Mouse (Mus musculus) lung, postnatal 0 days (tissue): ENCODE results near the gene Aspg. TPM values are rescaled to one million over a fixed set of nuclear protein-coding genes. Genes with fewer than 3 reads are reported as not detected.

Experiments used
- ATAC-seq: fragments of 200-750 bp; cut with Nextera tagmentation; 2 replicates; pipeline ENCODE4 v1.8.0; 2017; ENCODE audit warnings: moderate library complexity
- DNase-seq: peaks from one replicate; pipeline ENCODE4 v3.0.0-alpha.2; 2016; ENCODE audit warnings: low spot score
- H3K27ac ChIP-seq: fragments of 300-500 bp; sonication (generic); 2 replicates; pipeline ENCODE4 v1.5.1; 2014; ENCODE audit warnings: antibody characterized with exemption, mild to moderate bottlenecking, low read length, mixed read lengths
- H3K27me3 ChIP-seq: fragments of 300-500 bp; sonication (generic); replicated peaks from 2 replicates; pipeline ENCODE4 v1.6.1; 2014; ENCODE audit warnings: low read length, mixed read lengths; ENCODE audit not compliant: insufficient read depth
- H3K36me3 ChIP-seq: fragments of 300-500 bp; sonication (generic); 2 replicates; pipeline ENCODE4 v1.6.1; 2014; ENCODE audit warnings: low read length, mixed read lengths; ENCODE audit not compliant: insufficient read depth
- H3K4me1 ChIP-seq: fragments of 300-500 bp; sonication (generic); 2 replicates; pipeline ENCODE4 v1.6.1; 2014; ENCODE audit warnings: antibody characterized with exemption, low read depth, low read length, mixed read lengths; ENCODE audit not compliant: insufficient read depth
- H3K4me2 ChIP-seq: fragments of 300-500 bp; sonication (generic); replicated peaks from 2 replicates; pipeline ENCODE4 v1.6.1; 2014; ENCODE audit warnings: low read depth, mild to moderate bottlenecking, low read length, moderate library complexity, mixed read lengths
- H3K4me3 ChIP-seq: fragments of 300-500 bp; sonication (generic); 2 replicates; pipeline ENCODE4 v1.5.1; 2014; ENCODE audit warnings: low read depth, low read length
- H3K9ac ChIP-seq: fragments of 300-500 bp; sonication (generic); replicated peaks from 2 replicates; pipeline ENCODE4 v1.6.1; 2014; ENCODE audit warnings: low read depth, mild to moderate bottlenecking
- H3K9me3 ChIP-seq: fragments of 300-500 bp; sonication (generic); 2 replicates; pipeline ENCODE4 v1.6.1; 2016; ENCODE audit warnings: low read length, mixed read lengths
- CTCF ChIP-seq: IDR thresholded peaks from 2 replicates; pipeline ENCODE4 v1.5.1; 2016; ENCODE audit warnings: antibody characterized with exemption, mild to moderate bottlenecking
- EP300 ChIP-seq: IDR thresholded peaks from 2 replicates; pipeline ENCODE4 v1.6.1; 2016; ENCODE audit warnings: antibody characterized with exemption, mild to moderate bottlenecking, control low read depth
- WGBS: fragments of 180-500 bp; shearing (Covaris S2); extraction: QIAGEN DNeasy Blood & Tissue Kit; methylation state at CpG from one replicate; pipeline ENCODE4 v1.1.7; 2014; 5-methylcytosine and 5-hydroxymethylcytosine counted together
- polyA plus RNA-seq: library from polyadenylated mRNA; unstranded; fragments of >200 nt; fragmentation: Nextera tagmentation; extraction: Ambion mirVana; gene quantifications from 2 replicates; pipeline ENCODE4 v1.2.1, GENCODE M21; 2015

Gene Aspg
- polyA plus RNA-seq, 1 experiment from 2014 or later: 2.5 TPM

DNA sequence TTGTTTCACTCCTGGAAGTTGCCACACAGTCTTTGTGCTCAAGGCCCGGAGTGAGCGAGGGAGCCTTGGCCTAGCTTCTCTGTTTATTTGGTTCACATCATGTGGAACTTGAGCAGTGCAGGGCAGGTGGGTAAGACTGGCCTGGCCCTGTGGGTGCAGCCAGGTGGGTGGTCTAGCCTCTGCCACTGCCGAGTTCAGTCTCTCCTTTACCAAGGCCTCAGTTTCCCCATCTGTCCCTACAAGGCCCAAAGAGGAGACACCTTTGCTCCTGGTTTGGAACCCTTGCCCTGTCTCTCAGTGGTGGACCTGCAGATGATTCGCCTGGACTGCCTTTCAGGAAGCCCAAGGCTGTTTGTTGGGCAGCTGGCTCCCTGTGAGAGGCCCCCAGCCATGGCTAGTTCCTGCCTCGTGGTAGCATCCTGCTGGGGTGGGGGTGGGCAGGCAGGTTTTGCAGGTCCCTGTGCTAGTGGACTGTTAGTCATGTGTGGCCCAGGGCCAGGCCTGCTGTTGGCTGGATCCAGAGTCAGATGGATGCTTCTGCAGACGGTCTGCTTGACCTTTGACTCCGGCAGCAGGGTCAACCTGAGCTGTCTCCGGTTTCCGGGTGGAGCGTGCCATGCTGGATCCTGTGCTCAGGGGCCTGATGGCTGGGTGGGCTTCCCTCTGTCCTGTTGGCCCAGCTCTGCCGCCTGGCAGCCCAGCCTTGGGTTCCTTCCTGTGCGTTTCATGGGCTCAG is 44.9 kb downstream of the Aspg start:
- Histone ChIP-seq H3K4me1 (peaks cover 10% of the 10 kb centered on the region), H3K27ac (peak overlapping the region; percentile 72), H3K36me3 (no peaks in the 10 kb centered on the region), H3K9me3 (no peaks in the 10 kb centered on the region), H3K9ac (no peak overlapping the region), H3K4me3 (no peak overlapping the region), H3K27me3 (no peaks in the 10 kb centered on the region; the same call in 1 of the 2 replicates), H3K4me2 (no peak overlapping the region)
- WGBS: 31% methylated on average over 11 of the region's 12 CpGs
- TF ChIP-seq CTCF (no peak), EP300 (no peak)
- ATAC-seq: no peak
- DNase-seq: peak; percentile 45

- no peaks in the 10 kb centered on the region for H3K9me3 ChIP-seq
- ATAC-seq (no peak), DNase-seq (no peak)
- H3K27ac ChIP-seq: peak overlapping the region; percentile 72; the same call in 1 of the 2 replicates
- TF ChIP-seq CTCF (no peak), EP300 (no peak)
- no peak overlapping the region for H3K4me2 ChIP-seq
- H3K4me3 ChIP-seq: no peak overlapping the region
- H3K36me3 ChIP-seq: no peaks in the 10 kb centered on the region
- H3K9ac ChIP-seq: no peak overlapping the region
- H3K27me3 ChIP-seq: no peaks in the 10 kb centered on the region; the same call in 1 of the 2 replicates
- H3K4me1 ChIP-seq: peaks cover 10% of the 10 kb centered on the region; the same call in 1 of the 2 replicates
- 46% methylated on average over 6 of the region's 6 CpGs for WGBS
Measured at GRCm38 (mm10) chr12:112151980-112152362, 45.5 kb downstream of the Aspg start.

DNA sequence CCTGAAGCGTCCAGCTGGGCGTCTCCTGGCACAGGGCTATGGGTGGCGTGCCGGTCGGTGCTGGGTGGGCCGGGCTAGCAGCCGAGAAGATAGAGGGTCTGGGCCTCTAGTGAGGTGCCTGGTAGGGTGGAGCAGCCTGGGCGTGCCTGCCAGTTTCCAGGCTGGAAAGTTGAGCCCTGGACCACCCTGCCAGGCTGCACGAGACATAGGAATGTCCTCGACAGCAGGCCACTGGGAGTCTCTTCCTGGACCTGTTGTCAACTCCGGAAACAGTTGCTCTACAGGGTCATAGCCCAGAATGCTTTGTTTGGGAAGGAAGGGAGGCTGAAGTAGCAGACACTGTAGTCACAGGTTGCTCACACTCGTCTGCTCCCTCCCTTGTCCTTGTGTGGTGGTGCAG is 47.1 kb downstream of the Aspg start:
- no peak overlapping the region for H3K4me2 ChIP-seq
- TF ChIP-seq EP300 (peak; percentile 70), CTCF (peak; percentile 25)

DNA sequence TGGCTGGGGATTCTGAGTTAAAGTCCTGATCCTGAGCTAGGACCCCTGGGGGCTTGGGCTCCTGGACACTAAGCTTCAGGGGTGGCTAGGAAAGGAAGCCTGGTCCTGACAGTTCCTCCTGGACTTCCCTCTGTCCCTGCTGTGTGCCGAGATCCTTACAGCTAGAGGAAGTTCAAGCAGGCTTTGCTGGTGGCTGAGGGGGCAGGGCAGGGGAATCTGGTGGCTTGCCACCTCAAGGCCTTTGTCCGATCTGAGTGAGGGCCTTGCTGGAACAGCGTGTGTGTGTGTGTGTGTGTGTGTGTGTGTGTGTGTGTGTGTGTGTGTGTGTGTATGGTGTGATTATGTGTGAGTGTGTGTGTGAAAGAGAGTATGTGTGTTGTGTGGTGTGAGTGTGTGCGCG is 48.0 kb downstream of the Aspg start:
- WGBS: 49% methylated on average over 5 of the region's 5 CpGs
- H3K4me3 ChIP-seq: no peak overlapping the region
- TF ChIP-seq EP300 (no peak), CTCF (no peak)
- peaks cover 10% of the 10 kb centered on the region; the same call in 1 of the 2 replicates for H3K4me1 ChIP-seq
- H3K36me3 ChIP-seq: no peaks in the 10 kb centered on the region
- DNase-seq: no peak
- H3K27ac ChIP-seq: peak overlapping the region; percentile 82
- no peaks in the 10 kb centered on the region for H3K27me3 ChIP-seq
- H3K9ac ChIP-seq: no peak overlapping the region
- H3K4me2 ChIP-seq: no peak overlapping the region
- no peaks in the 10 kb centered on the region for H3K9me3 ChIP-seq
- no peak for ATAC-seq

More for the DNA sequence above, 47.1 kb downstream of the Aspg start:
- 58% methylated on average over 12 of the region's 12 CpGs for WGBS
- Histone ChIP-seq H3K9ac (no peak overlapping the region), H3K4me3 (no peak overlapping the region), H3K27me3 (no peaks in the 10 kb centered on the region), H3K36me3 (no peaks in the 10 kb centered on the region), H3K27ac (peak overlapping the region; percentile 82; the same call in 1 of the 2 replicates), H3K9me3 (no peaks in the 10 kb centered on the region), H3K4me1 (peaks cover 10% of the 10 kb centered on the region; the same call in 1 of the 2 replicates)
- peak; percentile 59 for ATAC-seq
- DNase-seq: peak; percentile 52

GRCm38 (mm10) chr12:112155218-112156051 is 49.0 kb downstream of the Aspg start:
- Histone ChIP-seq H3K36me3 (no peaks in the 10 kb centered on the region), H3K27me3 (no peaks in the 10 kb centered on the region), H3K9ac (no peak overlapping the region), H3K4me2 (no peak overlapping the region), H3K4me3 (no peak overlapping the region), H3K9me3 (no peaks in the 10 kb centered on the region), H3K4me1 (0 out of 2 replicates have a peak, but pooled peaks cover 5% of the 10 kb centered on the region), H3K27ac (peak overlapping the region; percentile 82)
- ATAC-seq: peak; percentile 45
- 55% methylated on average over 16 of the region's 16 CpGs for WGBS
- no peak for TF ChIP-seq CTCF
- TF ChIP-seq EP300: 0 out of 2 replicates have a peak, but pooled peaks have one; percentile 31
- peak; percentile 54 for DNase-seq

GRCm38 (mm10) chr12:112156804-112157203 is 50.3 kb downstream of the Aspg start:
- no peaks in the 10 kb centered on the region for H3K4me1 ChIP-seq
- TF ChIP-seq EP300 (no peak), CTCF (no peak)

More at GRCm38 (mm10) chr12:112156804-112157203, 50.3 kb downstream of the Aspg start:
- DNase-seq (no peak), ATAC-seq (no peak)
- no peaks in the 10 kb centered on the region for H3K36me3 ChIP-seq
- WGBS: 86% methylated on average over 6 of the region's 6 CpGs
- H3K4me3 ChIP-seq: no peak overlapping the region
- H3K9ac ChIP-seq: no peak overlapping the region
- H3K27ac ChIP-seq: no peak overlapping the region
- no peaks in the 10 kb centered on the region for H3K9me3 ChIP-seq
- H3K4me2 ChIP-seq: no peak overlapping the region
- H3K27me3 ChIP-seq: no peaks in the 10 kb centered on the region
